Mouse (Mus musculus) fat pad, adult 2 months (tissue): ENCODE data around the gene Ncoa7.
A peak's percentile ranks its signal among the peaks of the same experiment; 100 is the strongest.
"Not testable (repeated sequence)": the region's sequence is repeated elsewhere in the genome, so short reads cannot be mapped to it uniquely, and the experiment has no call there.

ENCODE experiments used
- DNase-seq: peaks from one replicate; pipeline ENCODE4 v3.0.0-alpha.2; 2011; ENCODE audit warnings: low read depth, low spot score; ENCODE audit errors: extremely low read depth

The Ncoa7 gene

DNA sequence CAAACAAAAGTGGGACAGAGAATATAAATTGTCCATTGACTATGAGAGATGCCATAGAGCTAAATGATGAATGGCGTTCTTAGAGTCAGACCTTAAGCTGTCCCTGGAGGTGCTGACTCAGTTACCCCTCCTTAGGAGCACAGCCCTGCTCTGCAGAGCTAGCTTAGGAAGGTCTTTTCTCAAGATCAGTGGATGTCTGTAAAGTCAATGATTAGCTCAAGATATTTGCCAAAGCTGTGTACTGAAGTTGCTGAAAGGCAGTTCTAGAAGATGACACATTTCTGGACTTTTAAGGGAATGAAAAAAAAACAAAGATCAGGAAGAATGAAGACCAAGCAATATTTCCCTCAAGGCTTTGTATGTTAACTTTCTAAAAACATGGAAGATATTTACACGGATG lies 123.4 kb downstream of the Ncoa7 start:
- no peak for DNase-seq

DNA sequence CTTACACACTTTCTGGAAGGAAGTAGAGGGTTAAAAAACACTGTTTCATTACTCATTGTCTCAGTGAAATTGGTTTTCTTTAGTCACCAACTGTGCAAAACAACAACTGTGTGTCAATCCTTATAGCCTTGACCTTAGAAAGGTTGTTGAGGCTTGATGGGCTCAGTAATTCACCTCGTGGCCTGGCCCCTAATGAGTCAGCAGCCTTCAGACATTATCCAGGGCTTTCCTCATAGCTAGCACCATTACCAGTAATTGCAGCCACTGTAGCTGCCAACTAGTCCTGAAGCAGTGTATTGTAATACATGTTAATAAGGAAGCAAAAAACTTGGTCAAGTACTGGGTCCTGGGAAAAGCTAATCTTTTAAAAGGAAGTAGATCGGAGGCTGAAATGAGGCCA lies 125.1 kb downstream of the Ncoa7 start:
- DNase-seq, result peak; percentile 25

DNA sequence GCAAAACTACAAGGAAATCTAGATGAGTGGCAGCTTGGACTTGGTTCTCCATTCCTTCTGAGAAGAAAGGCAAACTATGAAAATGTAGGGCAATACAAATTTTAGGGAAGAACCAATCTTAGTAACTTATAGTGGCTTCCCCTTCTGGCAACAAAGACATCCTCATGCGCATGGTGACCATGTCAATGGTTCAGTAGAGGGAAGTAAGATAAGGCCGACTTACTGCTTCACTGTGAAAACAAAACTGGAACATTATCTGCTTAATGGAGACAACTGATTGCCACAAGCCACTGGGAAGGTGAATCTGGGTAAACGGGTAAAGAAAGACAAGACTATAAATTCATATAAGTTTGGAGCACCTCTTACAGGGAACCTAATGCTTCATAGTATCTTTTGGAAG lies 128.3 kb downstream of the Ncoa7 start:
- DNase-seq, result no peak

DNA sequence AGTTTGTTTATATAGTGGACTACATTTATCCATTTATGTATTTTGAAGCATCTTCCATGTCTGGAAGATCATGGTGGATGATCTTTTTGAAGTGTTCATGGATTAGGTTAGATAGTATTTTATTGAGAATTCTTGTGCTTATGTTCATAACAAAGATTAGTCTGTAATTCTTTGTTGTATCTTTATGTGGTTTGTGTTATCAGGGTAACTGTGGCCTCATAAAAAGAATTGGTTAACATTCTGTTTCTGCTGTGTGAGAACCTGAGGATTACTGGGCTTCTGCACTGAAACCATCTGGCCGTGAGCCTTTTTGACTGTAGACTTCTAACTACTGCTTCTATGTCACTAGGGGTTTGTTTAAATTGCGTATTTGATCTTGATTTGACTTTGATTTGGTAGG lies 136.5 kb downstream of the Ncoa7 start:
- DNase-seq, result no peak

DNA sequence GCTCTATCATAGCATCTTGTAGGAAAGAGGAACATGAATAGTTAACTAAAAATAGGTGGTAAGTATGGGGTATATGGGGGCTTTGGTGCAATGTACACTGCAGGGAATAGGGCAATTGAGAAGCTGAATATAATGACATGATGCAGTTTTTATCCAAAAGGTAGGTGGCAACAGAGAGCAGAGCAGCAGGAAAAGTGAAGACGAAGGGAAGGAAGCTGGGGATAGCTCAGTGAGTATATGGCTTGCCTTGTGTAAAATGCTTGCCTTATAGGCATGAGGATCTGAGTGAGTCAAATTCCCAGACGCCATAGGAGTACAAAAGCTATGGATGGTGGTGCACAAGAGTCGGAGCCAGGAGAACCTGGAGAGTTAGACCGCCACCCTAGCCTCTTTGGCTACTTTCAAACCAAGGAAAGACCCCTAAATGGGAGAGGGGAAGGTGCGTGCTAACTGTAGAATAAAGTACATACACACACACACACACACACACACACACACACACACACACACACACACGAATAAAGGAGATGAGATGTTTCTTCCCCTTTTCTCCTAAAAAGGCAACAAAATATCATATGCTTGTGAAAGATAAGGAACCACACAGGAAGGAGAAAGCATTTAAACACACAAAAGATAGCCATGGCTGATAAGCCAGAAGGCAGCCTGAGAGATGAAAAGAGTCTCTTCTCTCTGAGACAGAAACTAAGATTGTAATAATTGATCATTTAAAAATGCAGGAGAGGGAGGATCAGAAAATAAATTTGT lies 142.4 kb downstream of the Ncoa7 start:
- DNase-seq, result no peak

DNA sequence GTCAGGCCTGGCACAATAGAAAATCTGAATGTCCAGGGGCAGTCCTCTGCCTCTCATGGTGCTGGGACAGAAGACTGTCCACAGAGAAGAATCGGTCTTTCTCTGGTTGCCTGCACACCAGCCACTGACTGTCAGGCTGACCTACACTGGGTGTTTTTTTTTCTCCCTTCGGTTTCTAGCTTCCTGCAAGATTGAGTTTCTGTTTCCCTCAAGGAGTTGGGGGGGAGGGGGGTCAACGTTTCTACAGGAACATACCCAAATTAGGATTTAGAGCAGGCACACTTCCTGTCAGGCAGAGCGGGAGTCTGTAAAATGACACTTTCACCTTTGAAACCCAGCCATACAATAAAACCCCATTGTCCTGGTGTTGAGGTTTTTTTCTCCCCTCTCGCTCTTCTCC lies 147.5 kb downstream of the Ncoa7 start:
- DNase-seq, result no peak

DNA sequence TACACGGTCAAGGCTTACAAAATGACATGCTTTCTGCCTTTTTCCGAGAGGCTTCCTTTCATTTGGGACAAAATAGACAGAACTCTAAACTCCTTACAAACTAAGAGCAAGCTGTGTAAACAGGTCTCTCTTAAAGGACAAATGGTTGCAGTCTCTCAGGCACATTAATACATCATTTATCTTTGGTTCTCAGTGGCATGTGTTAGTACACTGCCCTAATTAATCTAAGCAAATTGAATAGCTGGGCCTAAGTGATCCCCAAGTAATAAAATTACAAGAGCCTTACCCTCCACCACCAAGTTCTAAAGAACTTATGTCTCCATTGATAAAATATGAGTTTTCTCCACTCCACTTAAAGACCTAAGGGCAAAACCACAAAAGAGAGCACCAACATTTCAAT lies 155.4 kb downstream of the Ncoa7 start:
- no peak for DNase-seq

DNA sequence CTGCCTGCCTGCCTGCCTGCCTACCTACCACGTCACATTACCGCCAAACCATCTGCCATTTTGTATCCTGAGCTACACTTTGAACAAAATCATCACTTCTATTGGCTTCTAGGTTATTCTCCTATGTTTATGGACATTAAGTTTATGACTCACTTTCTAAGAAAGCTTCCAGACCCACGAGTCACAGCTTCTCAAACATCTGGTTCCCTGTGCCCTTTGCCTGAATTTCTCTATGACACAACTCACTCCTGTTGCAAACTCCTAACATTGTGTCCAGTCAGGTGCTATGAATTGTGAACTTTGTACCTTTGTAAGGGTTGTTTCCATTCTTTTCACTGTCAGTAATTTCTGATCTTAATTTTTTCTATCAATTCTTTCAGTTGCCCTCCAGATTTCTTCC lies 164.9 kb downstream of the Ncoa7 start:
- no peak for DNase-seq

DNA sequence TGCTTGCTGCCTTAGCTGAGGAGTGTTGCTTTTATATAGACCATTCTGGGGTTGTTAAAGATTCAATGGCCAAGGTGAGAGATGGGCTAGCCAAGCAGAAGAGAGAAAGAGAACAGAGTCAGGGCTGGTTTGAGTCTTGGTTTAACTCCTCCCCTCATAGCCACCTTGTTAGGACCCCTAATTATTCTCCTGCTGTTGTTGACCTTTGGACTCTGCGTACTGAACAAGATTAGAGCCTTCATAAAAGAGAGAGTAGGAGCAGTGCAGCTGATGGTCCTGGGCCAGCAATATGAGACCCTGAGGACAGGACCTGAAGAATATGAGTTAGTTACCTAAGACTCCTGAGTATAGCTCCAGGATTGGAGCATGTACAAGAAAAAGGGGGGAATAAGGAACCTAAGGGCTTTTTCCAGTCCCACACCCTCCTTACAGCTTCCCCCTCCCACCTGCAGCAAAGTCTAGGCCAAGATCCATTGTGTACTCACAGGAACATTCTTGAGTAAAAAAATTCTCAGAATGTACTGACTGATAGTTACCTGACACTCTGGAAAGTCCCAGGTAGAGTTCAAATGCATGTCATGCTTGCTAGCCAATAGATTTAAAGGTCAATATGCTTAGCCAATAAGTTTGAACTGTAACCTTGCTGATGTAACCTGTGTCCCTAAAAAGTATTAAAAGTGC lies 166.5 kb downstream of the Ncoa7 start:
- not testable (repeated sequence) for DNase-seq

DNA sequence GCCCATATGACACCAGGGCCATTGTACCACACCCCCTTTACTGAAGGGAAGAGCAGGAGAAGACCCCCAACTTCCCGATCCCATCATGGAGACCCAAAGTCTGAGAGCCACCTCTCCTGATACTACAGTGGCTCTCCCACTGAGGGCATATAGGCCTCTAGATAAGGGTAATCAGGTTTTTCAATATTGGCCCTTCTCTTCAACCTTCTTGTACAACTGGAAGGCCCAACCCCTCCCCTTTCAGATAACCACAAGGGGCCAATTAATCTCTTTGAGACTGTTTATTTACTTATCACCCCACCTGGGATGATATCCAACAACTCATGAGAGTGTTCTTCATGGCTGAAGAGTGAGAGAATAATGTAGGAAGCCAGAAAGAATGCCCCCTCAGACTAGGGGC lies 170.4 kb downstream of the Ncoa7 start:
- DNase-seq, result no peak

DNA sequence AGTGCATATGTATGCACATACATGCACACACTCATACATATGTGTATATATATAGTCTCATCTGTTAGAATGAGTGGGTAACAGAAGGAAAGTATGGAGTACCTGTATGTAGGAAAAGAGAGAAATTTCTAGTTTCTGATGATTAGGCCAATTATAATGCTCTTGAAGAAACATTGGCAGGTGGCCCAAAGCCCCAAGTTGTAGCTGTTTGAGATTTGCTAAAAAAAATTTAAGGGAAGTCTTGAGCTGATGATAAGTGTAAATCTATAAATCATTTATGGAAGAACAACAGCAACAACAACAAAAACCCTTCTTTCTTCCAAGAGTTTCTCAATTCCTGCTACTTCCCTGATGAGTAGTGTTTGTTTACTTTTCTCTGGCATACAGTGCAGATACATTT lies 173.1 kb downstream of the Ncoa7 start:
- no peak for DNase-seq

DNA sequence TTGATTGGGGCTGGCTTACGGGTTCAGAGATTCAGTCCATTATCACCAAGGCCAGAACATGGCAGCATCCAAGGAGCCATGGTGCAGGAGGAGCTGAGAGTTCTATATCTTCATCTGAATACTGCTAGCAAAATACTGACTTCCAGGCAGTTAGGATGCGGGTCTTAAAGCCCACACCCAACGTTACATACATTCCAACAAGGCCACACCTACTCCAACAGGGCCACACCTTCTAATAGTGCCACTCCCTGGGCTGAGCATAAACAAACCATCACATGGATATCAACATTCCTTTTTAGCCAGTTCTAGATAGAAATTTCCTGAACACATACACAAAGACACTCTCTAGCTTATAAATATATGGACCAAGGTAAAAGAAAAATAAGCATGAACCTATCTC lies 173.6 kb downstream of the Ncoa7 start, which contains the start of gene Hint3:
Gene Hint3 (minus strand): TSS at position 120 of the 400 bp plus-strand sequence.
- no peak for DNase-seq

DNA sequence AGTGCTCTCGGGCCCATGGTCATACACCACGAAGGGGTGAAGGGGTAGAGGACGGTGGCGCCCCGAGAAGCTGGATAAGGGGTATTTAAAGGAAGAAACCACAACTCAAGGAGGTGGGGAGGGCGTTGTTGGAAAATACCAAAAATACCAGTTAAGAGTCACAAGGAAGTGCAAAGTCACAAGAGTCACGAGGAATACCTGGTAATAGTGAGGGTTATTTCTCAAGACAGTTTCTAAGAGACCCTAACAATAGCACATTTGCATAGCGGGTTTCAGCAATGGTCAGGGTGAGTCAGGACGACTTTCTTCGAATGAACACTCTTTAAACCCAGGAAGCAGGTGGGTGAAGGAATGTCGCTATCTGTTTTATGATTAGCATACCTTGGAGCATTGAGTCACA lies 174.7 kb downstream of the Ncoa7 start:
- DNase-seq, result not testable (repeated sequence)

DNA sequence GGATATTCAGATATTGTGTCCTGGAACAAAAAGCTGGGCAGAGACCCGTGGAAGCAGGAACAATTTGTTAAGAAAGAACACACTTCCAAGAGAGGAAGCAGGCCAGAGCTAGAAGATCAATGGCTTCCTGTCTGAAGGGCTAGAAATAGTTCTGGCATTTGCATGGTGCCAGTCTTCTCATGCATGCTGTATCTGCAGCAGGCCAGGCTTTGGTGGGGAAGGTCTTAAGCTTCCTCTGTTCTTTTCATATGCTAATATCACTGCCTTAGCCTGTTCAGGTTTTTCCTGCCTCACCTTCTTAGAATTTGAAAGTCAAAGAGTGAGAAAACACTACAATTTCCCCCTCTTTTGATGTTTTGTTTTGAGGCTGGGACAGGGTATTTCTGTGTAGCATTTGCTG lies 175.6 kb downstream of the Ncoa7 start:
- DNase-seq, result no peak

DNA sequence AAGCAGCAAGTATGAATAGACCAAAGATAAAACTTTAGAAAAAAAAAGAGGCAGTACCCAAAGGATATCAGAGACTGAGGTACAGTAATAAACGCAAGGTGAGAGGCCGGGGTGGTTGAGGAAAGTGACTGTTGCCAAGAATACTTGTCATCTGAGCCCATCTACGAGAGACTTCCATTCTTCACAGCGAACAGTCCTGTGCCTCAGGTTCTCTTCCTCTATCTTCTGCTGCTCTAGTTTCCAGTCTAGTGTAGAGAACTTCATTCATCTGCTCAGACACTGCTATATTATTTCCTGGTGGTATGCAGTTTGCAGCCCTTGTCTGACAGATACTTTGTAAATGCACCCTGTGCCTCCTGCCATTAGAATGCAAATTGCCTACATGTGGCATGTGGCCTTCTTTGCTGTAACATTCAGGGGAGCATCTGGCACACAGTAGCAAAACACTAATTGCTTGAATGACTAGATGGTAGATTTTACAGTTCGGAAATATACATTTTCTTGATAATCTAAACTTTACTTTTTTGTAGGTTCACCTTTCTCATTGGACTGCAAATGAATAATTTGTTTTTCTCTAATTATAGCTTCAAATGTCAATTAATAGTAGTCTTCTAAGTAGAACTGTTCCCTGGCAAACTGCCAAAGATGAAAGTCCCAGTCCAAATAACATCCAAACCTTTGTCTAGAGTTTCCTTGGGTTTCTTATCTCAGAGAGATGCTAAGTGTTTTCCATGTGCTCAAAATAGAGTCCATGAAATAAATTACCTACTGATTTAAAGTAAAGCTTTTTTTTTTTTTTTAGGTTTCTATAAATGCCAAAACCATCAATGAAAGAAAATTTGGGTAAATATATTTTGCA lies 178.7 kb downstream of the Ncoa7 start:
- DNase-seq, result no peak

DNA sequence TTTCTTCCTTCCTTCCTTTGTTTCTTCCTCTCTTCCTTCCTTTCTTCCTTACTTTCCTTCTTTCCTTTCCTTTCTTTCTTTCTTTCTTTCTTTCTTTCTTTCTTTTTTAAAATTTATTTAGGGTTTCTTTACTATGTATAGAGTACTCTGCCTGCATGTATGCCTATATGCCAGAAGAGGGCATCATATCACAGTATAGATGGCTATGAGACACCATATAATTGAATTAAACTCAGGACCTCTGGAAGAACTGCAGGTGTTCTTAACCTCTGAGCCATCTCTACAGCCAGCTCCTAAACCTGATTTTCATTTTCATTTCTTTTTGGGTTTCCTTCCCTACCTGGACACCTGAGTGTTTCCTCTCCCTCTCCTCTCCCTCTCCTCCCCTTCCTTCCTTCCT lies 180.2 kb downstream of the Ncoa7 start:
- DNase-seq, result no peak

DNA sequence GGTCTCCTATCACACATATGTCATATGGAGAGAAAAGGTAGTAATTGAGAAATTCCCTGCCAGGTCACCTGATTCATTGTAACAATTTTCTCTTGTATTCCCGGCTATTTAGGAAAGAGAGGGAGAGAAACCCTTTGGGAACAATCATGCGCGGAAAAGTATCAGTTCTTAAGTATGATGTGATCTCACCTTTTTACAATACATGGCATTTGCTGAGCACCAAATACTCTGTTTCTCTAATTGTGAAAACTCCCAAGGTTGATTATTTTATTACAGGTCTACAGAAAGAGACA lies 184.3 kb downstream of the Ncoa7 start:
- DNase-seq, result no peak

DNA sequence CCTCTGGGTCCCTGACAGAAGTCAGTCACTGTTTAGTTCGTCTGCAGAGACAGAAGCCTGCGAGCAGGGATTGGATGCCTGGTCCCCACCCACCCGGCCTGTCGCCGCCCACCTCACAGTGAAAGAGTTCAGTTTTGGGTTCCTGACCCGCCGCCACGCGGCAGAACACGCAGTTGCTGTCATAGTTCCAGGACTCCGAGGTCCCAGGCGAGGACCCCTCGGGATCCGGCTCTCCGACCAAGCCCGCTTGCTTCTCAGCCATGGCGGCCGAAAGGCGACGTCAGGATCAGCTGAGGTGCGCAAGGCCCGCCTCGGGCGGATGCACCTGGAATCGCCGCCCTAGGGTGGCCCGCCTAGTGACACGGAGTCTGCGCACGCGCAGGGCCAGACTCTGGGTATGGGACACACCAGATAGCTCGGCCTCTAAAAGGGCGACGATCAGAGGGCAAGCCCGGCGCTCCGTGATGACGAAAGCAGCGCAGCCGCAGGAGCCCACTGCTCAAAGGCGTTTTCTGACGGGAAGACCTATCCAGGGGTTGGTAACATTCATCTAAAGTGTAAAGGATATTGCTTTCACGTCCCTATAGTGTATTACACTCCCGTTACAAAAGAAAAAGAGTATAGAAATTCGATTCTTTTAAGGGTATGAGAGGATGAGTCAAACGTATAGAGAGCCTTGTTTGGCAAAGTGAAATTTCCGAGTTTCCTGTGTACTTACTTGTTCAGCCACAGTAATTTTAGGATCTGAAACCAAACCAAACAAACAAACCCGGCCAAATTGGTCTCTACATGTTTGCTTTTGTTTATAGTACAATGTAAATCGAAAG lies 184.8 kb downstream of the Ncoa7 start:
- peak; percentile 67 for DNase-seq

DNA sequence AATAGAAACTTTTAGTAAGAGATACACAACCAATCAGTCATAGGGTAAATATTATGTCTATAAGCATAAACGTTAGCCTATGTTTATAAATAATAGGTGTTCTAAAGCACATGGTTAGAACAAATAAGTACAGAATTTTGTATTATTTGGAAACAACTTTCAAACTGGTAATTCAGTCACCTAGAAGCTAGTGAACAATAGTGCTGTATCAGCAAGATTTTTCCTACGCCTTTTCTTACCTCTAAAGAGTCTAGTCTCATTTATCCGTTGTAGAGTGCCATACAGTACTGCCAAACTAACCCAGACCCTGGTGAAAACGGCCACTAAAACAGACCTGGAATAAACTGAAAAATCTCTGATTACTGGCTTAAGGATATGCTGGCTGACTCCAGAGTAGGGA lies 190.1 kb downstream of the Ncoa7 start:
- DNase-seq, result no peak

DNA sequence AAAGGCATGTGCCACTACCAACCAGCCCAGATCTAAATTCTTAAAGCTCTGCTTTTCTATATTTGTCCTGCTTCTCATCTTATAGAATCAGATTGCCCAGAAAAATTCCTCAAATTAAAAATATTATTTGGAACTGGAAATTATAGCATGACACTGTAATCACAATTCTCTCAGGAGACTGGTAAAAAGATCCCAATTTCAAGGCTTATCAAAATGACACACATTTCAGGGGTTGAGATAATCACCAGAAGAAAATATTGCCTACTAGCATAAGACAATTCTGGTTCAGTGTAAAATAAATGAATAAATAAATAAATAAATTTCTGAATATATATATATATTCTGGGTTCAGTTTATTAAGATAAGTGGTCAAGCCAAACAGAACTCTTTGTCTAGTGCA lies 193.5 kb downstream of the Ncoa7 start:
- no peak for DNase-seq

DNA sequence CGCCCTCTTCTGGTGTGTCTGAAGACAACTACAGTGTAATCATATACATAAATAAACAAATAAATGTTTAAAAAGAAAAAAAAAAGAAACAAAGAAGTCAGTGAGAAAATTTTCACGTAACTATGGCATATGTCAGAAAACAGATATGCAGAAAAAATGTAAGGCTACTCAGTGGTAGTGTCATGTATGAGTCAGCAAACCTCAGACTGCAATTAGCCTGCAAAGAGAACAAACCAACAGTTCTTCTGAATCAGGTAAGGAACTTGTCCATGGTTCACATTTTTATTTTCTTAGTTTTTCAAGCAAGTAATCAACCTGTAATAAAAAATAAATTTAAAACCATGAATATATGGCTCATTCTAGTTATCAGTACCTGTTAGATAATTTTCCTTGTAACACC lies 195.0 kb downstream of the Ncoa7 start:
- DNase-seq, result no peak
